Mouse (Mus musculus): ENCODE measurements at regions not wholly inside any gene's neighbourhood (a gene's known extent, or its start where the extent isn't known, plus 50 kb on each side); places are given as distances from the start of the nearest gene placed in this dataset.
A peak's percentile ranks its signal among the peaks of the same experiment; 100 is the strongest.

DNA sequence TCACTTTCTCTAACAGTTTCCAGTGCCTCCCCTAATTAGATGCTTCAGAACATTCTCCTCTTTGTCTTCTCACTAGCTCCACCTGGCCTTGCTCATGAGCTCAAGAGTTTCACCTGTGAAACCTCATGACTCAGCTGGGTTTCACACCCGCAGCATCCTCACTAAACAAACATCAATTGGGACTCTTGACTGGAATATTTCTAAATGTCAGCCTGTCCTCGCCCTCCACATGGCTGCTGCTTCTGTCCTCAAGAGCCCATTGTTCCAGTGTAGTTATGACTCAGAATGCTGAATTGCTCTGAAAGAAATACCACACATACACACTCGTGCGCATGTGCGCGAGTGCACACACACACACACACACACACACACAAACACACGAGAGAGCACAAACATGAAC is 407.2 kb downstream of the Prss52 start:
- DNase-seq (ENCODE audit: low spot score) (no peak), ATAC-seq (ENCODE audit: low FRiP score) (no peak)
- Histone ChIP-seq H3K4me3 (ENCODE audit: low read depth, low read length) (no peak overlapping the region), H3K36me3 (ENCODE audit: control insufficient read depth, insufficient read depth, low read length) (no peaks in the 10 kb centered on the region), H3K9me3 (ENCODE audit: control insufficient read depth, low read length) (no peaks in the 10 kb centered on the region), H3K4me1 (replicated peaks; ENCODE audit: control insufficient read depth, insufficient read depth, low read length) (no peaks in the 10 kb centered on the region), H3K27ac (ENCODE audit: low read depth, low read length) (no peak overlapping the region), H3K4me2 (replicated peaks; ENCODE audit: low read depth, low read length) (no peak overlapping the region), H3K27me3 (ENCODE audit: control insufficient read depth, insufficient read depth, low read length) (no peaks in the 10 kb centered on the region), H3K9ac (ENCODE audit: low read depth, low read length) (no peak overlapping the region)
- 92% methylated on average over 7 of the region's 7 CpGs for WGBS

DNA sequence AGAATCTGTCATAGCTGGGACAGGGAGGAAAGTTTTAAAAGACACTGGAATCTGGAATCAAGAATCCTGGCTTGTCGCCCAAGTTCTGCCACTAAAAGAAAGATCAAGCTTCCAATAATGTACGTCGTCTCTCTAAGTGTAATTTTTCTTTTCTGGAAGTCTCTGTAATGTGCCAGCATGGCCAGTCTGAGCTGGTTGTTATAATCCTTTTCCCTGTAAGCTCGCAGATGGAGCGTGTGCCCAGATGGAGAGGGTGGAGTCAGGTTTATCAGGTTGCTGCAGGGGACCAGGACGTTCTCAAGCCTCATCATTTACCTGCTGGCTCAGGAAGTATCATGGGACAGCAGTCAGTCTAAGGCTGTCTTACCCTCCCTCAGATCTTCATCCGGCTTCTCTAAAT is 408.6 kb downstream of the Prss52 start:
- Histone ChIP-seq H3K9ac (ENCODE audit: low read depth, low read length) (no peak overlapping the region), H3K27me3 (ENCODE audit: control insufficient read depth, insufficient read depth, low read length) (no peaks in the 10 kb centered on the region), H3K27ac (ENCODE audit: low read depth, low read length) (no peak overlapping the region), H3K4me2 (replicated peaks; ENCODE audit: low read depth, low read length) (no peak overlapping the region), H3K36me3 (ENCODE audit: control insufficient read depth, insufficient read depth, low read length) (no peaks in the 10 kb centered on the region), H3K9me3 (ENCODE audit: control insufficient read depth, low read length) (no peaks in the 10 kb centered on the region), H3K4me3 (ENCODE audit: low read depth, low read length) (no peak overlapping the region), H3K4me1 (replicated peaks; ENCODE audit: control insufficient read depth, insufficient read depth, low read length) (no peaks in the 10 kb centered on the region)
- ATAC-seq (ENCODE audit: low FRiP score) = no peak
- DNase-seq (ENCODE audit: low spot score) = no peak
- 75% methylated on average over 7 of the region's 7 CpGs for WGBS

DNA sequence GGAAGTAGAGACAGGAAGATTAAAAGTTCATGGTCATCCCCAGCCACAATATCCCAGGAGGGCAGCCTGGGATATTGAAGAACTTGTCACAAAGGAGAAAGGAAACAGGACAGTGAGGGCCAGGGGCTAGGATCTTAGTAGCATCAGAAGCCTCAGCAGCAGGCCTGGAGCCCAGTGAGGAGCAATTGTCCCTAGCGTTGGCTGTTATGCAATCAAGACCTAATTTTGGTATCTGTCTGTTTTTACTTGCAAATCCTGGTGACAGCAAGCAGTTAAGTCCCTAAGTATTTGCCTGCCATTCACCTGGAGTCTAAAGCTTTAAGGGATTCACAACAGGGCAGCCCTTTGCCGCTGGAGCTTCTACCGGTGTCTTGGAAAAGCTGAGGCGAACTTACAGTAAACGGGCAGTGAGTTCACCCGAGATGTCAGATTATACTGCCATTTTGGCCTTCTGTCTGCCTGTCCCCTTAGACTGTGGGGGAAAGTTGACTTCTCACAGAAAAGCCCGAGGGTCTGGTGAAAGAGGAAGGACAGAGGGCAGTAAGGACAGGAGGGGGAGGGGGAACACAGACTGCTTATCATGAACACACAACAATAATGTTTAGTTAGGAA is 413.6 kb downstream of the Prss52 start:
- H3K27ac ChIP-seq (ENCODE audit: low read depth, low read length) = no peak overlapping the region
- H3K4me2 ChIP-seq (replicated peaks; ENCODE audit: low read depth, low read length) = no peak overlapping the region
- no peaks in the 10 kb centered on the region for H3K36me3 ChIP-seq (ENCODE audit: control insufficient read depth, insufficient read depth, low read length)
- H3K4me1 ChIP-seq (replicated peaks; ENCODE audit: control insufficient read depth, insufficient read depth, low read length) = no peaks in the 10 kb centered on the region
- WGBS = 67% methylated on average over 7 of the region's 7 CpGs
- no peaks in the 10 kb centered on the region for H3K27me3 ChIP-seq (ENCODE audit: control insufficient read depth, insufficient read depth, low read length)
- H3K9me3 ChIP-seq (ENCODE audit: control insufficient read depth, low read length) = no peaks in the 10 kb centered on the region
- DNase-seq (ENCODE audit: low spot score) (no peak), ATAC-seq (ENCODE audit: low FRiP score) (no peak)
- no peak overlapping the region for H3K4me3 ChIP-seq (ENCODE audit: low read depth, low read length)
- no peak overlapping the region for H3K9ac ChIP-seq (ENCODE audit: low read depth, low read length)

DNA sequence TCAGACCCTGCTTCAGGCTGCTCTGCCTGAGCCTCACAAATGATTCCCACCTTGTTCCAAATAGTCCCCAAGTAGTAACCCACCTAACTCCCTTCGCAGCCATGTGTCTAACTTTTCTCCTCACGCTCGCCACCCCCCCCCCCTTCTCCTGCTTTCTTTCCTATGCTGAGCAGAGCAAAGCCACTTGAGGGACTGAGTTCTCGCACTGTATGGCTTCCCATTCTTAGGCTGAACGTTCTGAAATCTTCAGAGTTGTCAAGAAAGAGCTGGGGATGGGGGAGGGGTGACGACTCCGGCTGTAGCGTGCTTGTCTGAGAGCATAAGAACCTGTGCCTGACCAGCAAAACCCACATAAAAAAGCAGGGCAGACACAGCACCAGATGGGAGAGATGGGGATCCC is 420.6 kb downstream of the Prss52 start:
- Histone ChIP-seq H3K27me3 (ENCODE audit: control insufficient read depth, insufficient read depth, low read length) (no peaks in the 10 kb centered on the region), H3K4me1 (replicated peaks; ENCODE audit: control insufficient read depth, insufficient read depth, low read length) (no peaks in the 10 kb centered on the region; the same call in 1 of the 2 replicates), H3K4me3 (ENCODE audit: low read depth, low read length) (no peak overlapping the region), H3K27ac (ENCODE audit: low read depth, low read length) (no peak overlapping the region), H3K4me2 (replicated peaks; ENCODE audit: low read depth, low read length) (no peak overlapping the region), H3K9ac (ENCODE audit: low read depth, low read length) (no peak overlapping the region), H3K9me3 (ENCODE audit: control insufficient read depth, low read length) (no peaks in the 10 kb centered on the region), H3K36me3 (ENCODE audit: control insufficient read depth, insufficient read depth, low read length) (no peaks in the 10 kb centered on the region)
- peak; percentile 19 for DNase-seq (ENCODE audit: low spot score)
- 53% methylated on average over 8 of the region's 8 CpGs for WGBS
- ATAC-seq (ENCODE audit: low FRiP score) = no peak

DNA sequence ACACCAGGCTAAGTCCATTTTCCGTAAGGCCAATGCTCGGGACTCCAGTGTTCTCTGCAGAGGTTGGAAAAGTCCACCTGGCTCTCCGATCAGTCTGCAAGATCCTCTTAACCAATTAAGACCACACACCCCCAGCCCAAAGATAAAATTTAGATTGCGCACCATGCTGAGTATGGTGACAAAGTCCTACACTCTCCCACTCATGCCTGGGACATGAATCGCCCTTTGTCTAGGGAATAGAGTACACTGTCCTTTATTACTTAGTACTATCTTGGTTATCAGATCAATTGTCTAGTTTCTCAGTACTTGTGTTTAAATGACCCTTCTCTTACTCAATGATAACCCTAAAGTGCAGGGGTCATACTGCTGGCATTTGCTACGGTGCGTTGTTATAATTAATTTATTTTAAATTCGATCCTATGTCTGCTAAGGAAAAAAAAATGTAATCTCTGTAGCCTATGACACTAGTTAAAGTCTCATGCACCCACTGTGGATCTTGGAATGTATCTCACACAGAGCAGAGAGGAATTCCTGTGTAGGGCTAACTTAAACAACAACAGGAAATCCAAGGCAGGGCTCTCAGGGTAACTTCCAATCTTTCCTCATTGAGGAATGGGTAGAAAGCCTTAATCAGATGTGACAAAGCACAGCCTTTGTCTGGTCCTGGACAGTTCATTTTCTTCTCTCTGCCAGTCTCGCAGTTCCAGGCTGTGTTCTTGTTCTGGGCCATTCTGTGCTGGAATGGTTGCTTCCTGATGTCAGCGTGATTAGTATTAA is 421.4 kb downstream of the Prss52 start:
- Histone ChIP-seq H3K4me1 (replicated peaks; ENCODE audit: control insufficient read depth, insufficient read depth, low read length) (no peaks in the 10 kb centered on the region; the same call in 1 of the 2 replicates), H3K36me3 (ENCODE audit: control insufficient read depth, insufficient read depth, low read length) (no peaks in the 10 kb centered on the region), H3K4me2 (replicated peaks; ENCODE audit: low read depth, low read length) (no peak overlapping the region), H3K9me3 (ENCODE audit: control insufficient read depth, low read length) (no peaks in the 10 kb centered on the region), H3K9ac (ENCODE audit: low read depth, low read length) (0 out of 2 replicates have a peak overlapping the region, but pooled peaks have one; percentile 15), H3K27ac (ENCODE audit: low read depth, low read length) (no peak overlapping the region; the same call in 1 of the 2 replicates), H3K27me3 (ENCODE audit: control insufficient read depth, insufficient read depth, low read length) (no peaks in the 10 kb centered on the region), H3K4me3 (ENCODE audit: low read depth, low read length) (no peak overlapping the region)
- WGBS = 75% methylated on average over 10 of the region's 10 CpGs
- DNase-seq (ENCODE audit: low spot score) (no peak), ATAC-seq (ENCODE audit: low FRiP score) (no peak)

DNA sequence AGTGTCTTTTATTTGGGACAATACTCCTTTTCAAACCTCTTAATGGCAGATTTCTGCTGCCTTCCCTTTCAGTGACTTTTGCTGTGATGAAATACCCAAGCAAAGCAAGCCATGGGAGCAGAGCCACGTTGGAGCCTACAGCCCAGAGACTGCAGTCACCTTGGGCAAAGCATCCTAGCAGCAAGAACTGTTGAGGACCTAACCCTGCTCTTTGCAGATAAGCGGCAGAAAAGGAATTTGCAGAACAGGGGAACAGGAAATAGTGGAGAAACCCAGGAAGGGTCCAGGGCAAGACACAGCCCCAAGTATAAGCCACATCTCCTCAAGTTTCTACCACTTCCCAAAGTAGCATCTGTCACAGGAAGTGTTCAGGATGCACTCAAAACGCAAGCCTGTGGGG is 426.5 kb downstream of the Prss52 start:
- no peak for DNase-seq (ENCODE audit: low spot score)
- 70% methylated on average over 3 of the region's 3 CpGs for WGBS

DNA sequence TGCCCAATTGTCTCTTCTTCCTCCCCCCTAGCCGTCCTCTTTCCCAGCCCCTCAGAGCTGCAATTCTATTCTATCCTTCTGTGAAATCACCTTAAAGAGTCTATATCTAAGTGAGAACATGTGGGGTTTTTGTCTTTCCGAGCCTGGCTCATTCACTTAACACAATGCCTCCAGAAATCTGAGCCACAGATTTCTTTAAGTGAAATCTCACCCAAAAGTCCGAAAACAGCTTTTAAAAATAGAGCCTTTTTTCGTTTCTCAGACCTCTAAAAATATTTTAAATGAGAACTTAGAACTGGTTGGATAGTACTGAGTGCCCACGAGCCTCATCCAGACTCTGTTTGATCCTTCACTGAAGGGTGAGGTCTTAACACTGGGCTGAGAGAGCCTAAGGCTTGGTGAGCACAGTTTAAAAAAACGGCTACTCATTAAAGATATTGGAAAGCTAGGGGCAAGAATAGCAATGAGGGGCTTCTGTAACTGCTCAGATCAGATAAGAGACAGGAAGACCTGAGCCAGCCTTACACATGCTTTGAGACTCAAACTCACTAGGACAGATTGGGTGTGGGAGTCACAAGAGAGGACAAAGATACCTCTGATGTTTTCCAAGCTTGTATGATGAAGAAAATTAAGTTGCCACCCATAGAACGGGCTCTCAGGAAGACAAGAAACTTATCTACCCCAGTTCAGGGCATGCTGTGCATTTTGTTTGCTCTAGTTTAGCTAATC is 427.3 kb downstream of the Prss52 start:
- DNase-seq (ENCODE audit: low spot score) = no peak
- no peaks in the 10 kb centered on the region for H3K36me3 ChIP-seq (ENCODE audit: control insufficient read depth, insufficient read depth, low read length)
- H3K4me3 ChIP-seq (ENCODE audit: low read depth, low read length) = no peak overlapping the region
- H3K4me1 ChIP-seq (replicated peaks; ENCODE audit: control insufficient read depth, insufficient read depth, low read length) = no peaks in the 10 kb centered on the region
- no peak overlapping the region for H3K9ac ChIP-seq (ENCODE audit: low read depth, low read length)
- no peak for ATAC-seq (ENCODE audit: low FRiP score)
- no peak overlapping the region for H3K27ac ChIP-seq (ENCODE audit: low read depth, low read length)
- H3K9me3 ChIP-seq (ENCODE audit: control insufficient read depth, low read length) = no peaks in the 10 kb centered on the region
- no peak overlapping the region for H3K4me2 ChIP-seq (replicated peaks; ENCODE audit: low read depth, low read length)
- H3K27me3 ChIP-seq (ENCODE audit: control insufficient read depth, insufficient read depth, low read length) = no peaks in the 10 kb centered on the region
- WGBS = 57% methylated on average over 7 of the region's 7 CpGs

More for the DNA sequence above, 426.5 kb downstream of the Prss52 start:
- H3K9ac ChIP-seq (ENCODE audit: low read depth, low read length) = no peak overlapping the region
- no peak overlapping the region for H3K27ac ChIP-seq (ENCODE audit: low read depth, low read length)
- H3K4me3 ChIP-seq (ENCODE audit: low read depth, low read length) = no peak overlapping the region
- no peak overlapping the region for H3K4me2 ChIP-seq (replicated peaks; ENCODE audit: low read depth, low read length)
- ATAC-seq (ENCODE audit: low FRiP score) = no peak
- no peaks in the 10 kb centered on the region for H3K27me3 ChIP-seq (ENCODE audit: control insufficient read depth, insufficient read depth, low read length)
- no peaks in the 10 kb centered on the region for H3K4me1 ChIP-seq (replicated peaks; ENCODE audit: control insufficient read depth, insufficient read depth, low read length)
- no peaks in the 10 kb centered on the region for H3K9me3 ChIP-seq (ENCODE audit: control insufficient read depth, low read length)
- no peaks in the 10 kb centered on the region for H3K36me3 ChIP-seq (ENCODE audit: control insufficient read depth, insufficient read depth, low read length)

DNA sequence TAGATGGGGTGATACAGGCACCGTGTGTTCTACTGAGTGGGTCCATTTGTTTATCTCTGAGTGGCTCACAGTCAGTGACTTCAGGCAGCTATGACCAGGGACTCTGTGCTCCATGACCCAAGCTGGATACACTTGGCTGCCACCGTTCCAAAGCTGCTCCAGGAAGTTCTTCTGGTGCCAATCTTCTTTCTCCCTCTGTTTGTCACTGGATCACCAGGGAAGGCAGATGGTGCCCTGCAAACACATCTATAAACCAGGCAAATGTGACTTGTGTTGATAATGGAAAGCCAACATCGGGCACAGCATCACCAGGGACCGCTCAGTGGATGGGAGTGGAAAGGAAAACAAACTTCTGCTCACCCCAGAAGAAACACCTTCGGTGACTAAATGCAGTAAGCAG is 428.3 kb downstream of the Prss52 start:
- H3K9me3 ChIP-seq (ENCODE audit: control insufficient read depth, low read length) = no peaks in the 10 kb centered on the region
- no peak overlapping the region for H3K4me3 ChIP-seq (ENCODE audit: low read depth, low read length)
- no peak overlapping the region for H3K4me2 ChIP-seq (replicated peaks; ENCODE audit: low read depth, low read length)
- 90% methylated on average over 5 of the region's 5 CpGs for WGBS
- DNase-seq (ENCODE audit: low spot score) = no peak
- no peaks in the 10 kb centered on the region for H3K36me3 ChIP-seq (ENCODE audit: control insufficient read depth, insufficient read depth, low read length)
- H3K27me3 ChIP-seq (ENCODE audit: control insufficient read depth, insufficient read depth, low read length) = no peaks in the 10 kb centered on the region
- ATAC-seq (ENCODE audit: low FRiP score) = no peak
- no peak overlapping the region for H3K27ac ChIP-seq (ENCODE audit: low read depth, low read length)
- H3K4me1 ChIP-seq (replicated peaks; ENCODE audit: control insufficient read depth, insufficient read depth, low read length) = no peaks in the 10 kb centered on the region
- no peak overlapping the region for H3K9ac ChIP-seq (ENCODE audit: low read depth, low read length)
